ENCODE assay signal across 12 mouse cellular contexts in genomic region chr19:34876676-34877075, GRCm38 (mm10). TPM values are rescaled to one million over a fixed set of nuclear protein-coding genes. Genes with fewer than 3 reads are reported as not detected.
A peak's percentile ranks its signal among the peaks of the same experiment; 100 is the strongest.
DNase-seq lines count a peak whose midpoint lies in the region; ATAC-seq and TF ChIP-seq lines count a peak whose summit lies in the region.
"Had no signal": no experiment of that assay in that cellular context is flagged by ENCODE, and none has a peak within 500 bp of the region (broad histone marks: within the 10 kb centered on the region; RNA-seq: fewer than 3 reads in every experiment).

No protein-coding gene starts in this region.

- intact Hi-C loops in gastrocnemius, postnatal 36 days (cut with DNase I): loop anchor here (5.0 kb wide), 2 partner anchors 46 to 49 kb away; partner anchors contain the start of gene Kif20b

- no peaks in the 10 kb centered on the region for H3K9me3 ChIP-seq in heart, embryonic 16.5 days (replicated peaks; ENCODE audit: control insufficient read depth, low read length)
- no peaks in the 10 kb centered on the region for H3K9me3 ChIP-seq in midbrain, embryonic 14.5 days (ENCODE audit: control insufficient read depth, low read length)
- no peaks in the 10 kb centered on the region for H3K9me3 ChIP-seq in midbrain, embryonic 11.5 days (ENCODE audit: control insufficient read depth, low read length)
- no peaks in the 10 kb centered on the region for H3K9me3 ChIP-seq in kidney, postnatal 0 days (replicated peaks; ENCODE audit: low read length)
- no peaks in the 10 kb centered on the region for H3K9me3 ChIP-seq in neural tube, embryonic 15.5 days (replicated peaks)

- no peak overlapping the region for H3K27ac ChIP-seq in heart, embryonic 16.5 days (ENCODE audit: low read length)
- H3K27ac ChIP-seq in midbrain, embryonic 14.5 days (replicated peaks; ENCODE audit: low read depth, low read length): no peak overlapping the region
- no peak overlapping the region for H3K27ac ChIP-seq in midbrain, embryonic 11.5 days (ENCODE audit: low read depth, low read length)
- no peak overlapping the region for H3K27ac ChIP-seq in kidney, postnatal 0 days
- H3K27ac ChIP-seq in neural tube, embryonic 15.5 days (replicated peaks): no peak overlapping the region

- no peaks in the 10 kb centered on the region for H3K27me3 ChIP-seq in heart, embryonic 16.5 days (ENCODE audit: control insufficient read depth, insufficient read depth, low read length)
- no peaks in the 10 kb centered on the region for H3K27me3 ChIP-seq in midbrain, embryonic 14.5 days (ENCODE audit: control insufficient read depth, insufficient read depth, low read length)
- no peaks in the 10 kb centered on the region for H3K27me3 ChIP-seq in midbrain, embryonic 11.5 days (ENCODE audit: control insufficient read depth, insufficient read depth, low read length)
- H3K27me3 ChIP-seq in kidney, postnatal 0 days (ENCODE audit: insufficient read depth, low read length): no peaks in the 10 kb centered on the region
- no peaks in the 10 kb centered on the region for H3K27me3 ChIP-seq in neural tube, embryonic 15.5 days (replicated peaks)

- peak overlapping the region; percentile 97 for H3K4me3 ChIP-seq in heart, embryonic 16.5 days (ENCODE audit: low read length)
- no peak overlapping the region for H3K4me3 ChIP-seq in midbrain, embryonic 14.5 days (replicated peaks; ENCODE audit: low read depth, low read length)
- no peak overlapping the region for H3K4me3 ChIP-seq in midbrain, embryonic 11.5 days (ENCODE audit: low read depth, low read length)
- H3K4me3 ChIP-seq in kidney, postnatal 0 days (replicated peaks; ENCODE audit: low read depth, low read length): no peak overlapping the region; the same call in 1 of the 2 replicates
- no peak overlapping the region for H3K4me3 ChIP-seq in neural tube, embryonic 15.5 days (replicated peaks)

- H3K4me2 ChIP-seq in heart, embryonic 16.5 days (ENCODE audit: low read depth, low read length): peak overlapping the region; percentile 82
- peak overlapping the region; percentile 77 for H3K4me2 ChIP-seq in midbrain, embryonic 14.5 days (ENCODE audit: low read length)
- no peak overlapping the region for H3K4me2 ChIP-seq in midbrain, embryonic 11.5 days
- peak overlapping the region; percentile 84 for H3K4me2 ChIP-seq in kidney, postnatal 0 days (ENCODE audit: low read length)
- peak overlapping the region; percentile 81 for H3K4me2 ChIP-seq in neural tube, embryonic 15.5 days

- no peaks in the 10 kb centered on the region for H3K36me3 ChIP-seq in heart, embryonic 16.5 days (ENCODE audit: control insufficient read depth, insufficient read depth)
- no peaks in the 10 kb centered on the region for H3K36me3 ChIP-seq in midbrain, embryonic 14.5 days (ENCODE audit: control insufficient read depth, insufficient read depth, low read length)
- H3K36me3 ChIP-seq in midbrain, embryonic 11.5 days (ENCODE audit: control insufficient read depth, insufficient read depth, low read length): no peaks in the 10 kb centered on the region
- no peaks in the 10 kb centered on the region for H3K36me3 ChIP-seq in kidney, postnatal 0 days (ENCODE audit: insufficient read depth, low read length)
- H3K36me3 ChIP-seq in neural tube, embryonic 15.5 days: no peaks in the 10 kb centered on the region

- peaks cover 20% of the 10 kb centered on the region for H3K4me1 ChIP-seq in heart, embryonic 16.5 days (ENCODE audit: control insufficient read depth, insufficient read depth, low read length)
- H3K4me1 ChIP-seq in midbrain, embryonic 14.5 days (ENCODE audit: control insufficient read depth, insufficient read depth, low read length): 0 out of 2 replicates have a peak, but pooled peaks cover 14% of the 10 kb centered on the region
- H3K4me1 ChIP-seq in midbrain, embryonic 11.5 days (ENCODE audit: control insufficient read depth, insufficient read depth, low read length): peaks cover 13% of the 10 kb centered on the region
- H3K4me1 ChIP-seq in kidney, postnatal 0 days (replicated peaks; ENCODE audit: insufficient read depth, low read length): 0 out of 2 replicates have a peak, but pooled peaks cover 5% of the 10 kb centered on the region
- H3K4me1 ChIP-seq in neural tube, embryonic 15.5 days: peaks cover 25% of the 10 kb centered on the region

- 51% methylated on average over 7 of the region's 7 CpGs for WGBS in heart, embryonic 16.5 days
- 87% methylated on average over 7 of the region's 7 CpGs for WGBS in midbrain, embryonic 14.5 days
- 79% methylated on average over 7 of the region's 7 CpGs for WGBS in midbrain, embryonic 11.5 days
- WGBS in kidney, postnatal 0 days: 55% methylated on average over 7 of the region's 7 CpGs
- 79% methylated on average over 7 of the region's 7 CpGs for WGBS in neural tube, embryonic 15.5 days

- no peak overlapping the region; the same call in 1 of the 2 replicates for H3K9ac ChIP-seq in heart, embryonic 16.5 days (ENCODE audit: low read length)
- H3K9ac ChIP-seq in midbrain, embryonic 14.5 days (replicated peaks; ENCODE audit: low read length): no peak overlapping the region
- H3K9ac ChIP-seq in midbrain, embryonic 11.5 days (ENCODE audit: low read length): no peak overlapping the region
- peak overlapping the region; percentile 95; the same call in 1 of the 2 replicates for H3K9ac ChIP-seq in kidney, postnatal 0 days (ENCODE audit: low read depth, low read length)
- H3K9ac ChIP-seq in neural tube, embryonic 15.5 days (replicated peaks): no peak overlapping the region

- no peak for TF ChIP-seq CTCF in kidney, postnatal 0 days (IDR thresholded peaks at IDR 0.05; ENCODE audit: low read depth)

- no peak for DNase-seq in heart, adult 9 months (ENCODE audit: low spot score in 2 of 2)
- DNase-seq in midbrain, embryonic 14.5 days: no peak
- no peak for DNase-seq in midbrain, embryonic 11.5 days (ENCODE audit: low spot score, missing footprints)
- DNase-seq in kidney, postnatal 0 days (ENCODE audit: low spot score): no peak
- DNase-seq in right cerebral cortex, adult 2 months (ENCODE audit: low spot score in 2 of 2): no peak
- DNase-seq in gastrocnemius, postnatal 36 days: no peak
- DNase-seq: adrenal gland, adult 8-10 months; cerebellum, adult 8-10 months; thymus, postnatal 4 days had no signal

- no peak for ATAC-seq in heart, embryonic 16.5 days (replicated peaks; ENCODE audit: extremely low read depth, insufficient read depth, low FRiP score)
- no peak for ATAC-seq in midbrain, embryonic 14.5 days (ENCODE audit: low FRiP score, low TSS enrichment)
- ATAC-seq in midbrain, embryonic 11.5 days (ENCODE audit: low FRiP score): no peak
- ATAC-seq in kidney, postnatal 0 days (replicated peaks; ENCODE audit: low FRiP score, low read depth): no peak
- no peak for ATAC-seq in neural tube, embryonic 15.5 days (ENCODE audit: low FRiP score)

RNA-seq across cellular contexts. Expression of gene Pank1, which starts 2.6 kb away (rescaled TPM):
- polyA plus RNA-seq in heart, embryonic 16.5 days (2015; fragmentation: Nextera tagmentation; extraction: Ambion mirVana): 12.9 and 14.8 TPM in 2 replicates
- 10.5 and 10.7 TPM in 2 replicates for polyA plus RNA-seq in midbrain, embryonic 14.5 days (2014; fragmentation: Nextera tagmentation; extraction: Ambion mirVana)
- polyA plus RNA-seq in midbrain, embryonic 11.5 days (2014; fragmentation: Nextera tagmentation; extraction: Ambion mirVana): 10.4 and 10.5 TPM in 2 replicates
- polyA plus RNA-seq in kidney, postnatal 0 days (2015; fragmentation: Nextera tagmentation; extraction: Ambion mirVana): 11.8 and 13.2 TPM in 2 replicates
- 9.7 and 10.7 TPM in 2 replicates for polyA plus RNA-seq in neural tube, embryonic 15.5 days (2015; fragmentation: Nextera tagmentation; extraction: Ambion mirVana)
- 10 to 100 TPM; 11.3 to 20.5 TPM for total RNA-seq in gastrocnemius, postnatal 36 days (2021)
- polyA plus RNA-seq: erythroblast, embryonic 14.5 days had no signal

RNA-seq across cellular contexts. Expression of gene Kif20b, which starts 45.5 kb away (rescaled TPM):
- polyA plus RNA-seq in heart, embryonic 16.5 days (2015; fragmentation: Nextera tagmentation; extraction: Ambion mirVana): 37.9 and 39.9 TPM in 2 replicates
- polyA plus RNA-seq in midbrain, embryonic 14.5 days (2014; fragmentation: Nextera tagmentation; extraction: Ambion mirVana): 8.7 and 14.1 TPM in 2 replicates
- 66.6 and 67.6 TPM in 2 replicates for polyA plus RNA-seq in midbrain, embryonic 11.5 days (2014; fragmentation: Nextera tagmentation; extraction: Ambion mirVana)
- 30.3 and 33.3 TPM in 2 replicates for polyA plus RNA-seq in kidney, postnatal 0 days (2015; fragmentation: Nextera tagmentation; extraction: Ambion mirVana)
- polyA plus RNA-seq in neural tube, embryonic 15.5 days (2015; fragmentation: Nextera tagmentation; extraction: Ambion mirVana): 8.5 and 21.8 TPM in 2 replicates
- 1 to 10 TPM; 1.1 TPM for total RNA-seq in gastrocnemius, postnatal 36 days (2021)
